Mouse (Mus musculus) CH12.LX (cell line): ENCODE measurements around the gene Plgrkt. TPM values are rescaled to one million over a fixed set of nuclear protein-coding genes. Genes with fewer than 3 reads are reported as not detected.

Experiments
- DNase-seq: peaks from one replicate; pipeline ENCODE4 v3.0.0-alpha.2; 2013; ENCODE audit errors: extremely low read depth
- H3K27ac ChIP-seq: 2 replicates; pipeline ENCODE4 v1.5.1; 2012; ENCODE audit warnings: low read depth, mild to moderate bottlenecking, control low read depth, moderate library complexity; ENCODE audit not compliant: insufficient read depth
- H3K27me3 ChIP-seq: replicated peaks from 2 replicates; pipeline ENCODE3; 2012; ENCODE audit warnings: inconsistent platforms
- H3K36me3 ChIP-seq, 2 experiments: replicated peaks in 1 of 2; 2 replicates each; pipeline versions ENCODE3 to v1.6.1; 2012; ENCODE audit warnings: inconsistent platforms in 1 of 2, low read length in 1 of 2, mild to moderate bottlenecking in 1 of 2, mixed read lengths in 1 of 2, moderate library complexity in 1 of 2; ENCODE audit not compliant: control insufficient read depth in 1 of 2, insufficient read depth in 1 of 2
- H3K4me1 ChIP-seq, 2 experiments: 2 replicates each; pipeline ENCODE4 v1.6.1; 2012; ENCODE audit warnings: inconsistent platforms in 1 of 2, moderate library complexity in 1 of 2; ENCODE audit not compliant: insufficient read depth in 2 of 2, control insufficient read depth in 1 of 2
- H3K4me2 ChIP-seq: 2 replicates; pipeline ENCODE4 v1.6.1; 2012; ENCODE audit warnings: low read depth, mild to moderate bottlenecking, control low read depth; ENCODE audit not compliant: poor library complexity, insufficient read depth, severe bottlenecking
- H3K4me3 ChIP-seq, 3 experiments: fragments of 150-350 bp in 1 of 3; sonication (generic) in 1 of 3; replicated peaks in 1 of 3; 2 replicates each; pipeline versions ENCODE3 to v1.5.1; 2011 to 2012; ENCODE audit warnings: low read depth in 2 of 3, low read length in 2 of 3, mild to moderate bottlenecking in 2 of 3, moderate library complexity in 2 of 3, control low read depth in 1 of 3, improper control_type of control experiment in 1 of 3, inconsistent platforms in 1 of 3, mixed read lengths in 1 of 3; ENCODE audit not compliant: poor library complexity in 1 of 3
- H3K79me2 ChIP-seq: replicated peaks from 2 replicates; pipeline ENCODE4 v1.6.1; 2012; ENCODE audit warnings: mild to moderate bottlenecking, moderate library complexity; ENCODE audit not compliant: control insufficient read depth, poor library complexity, insufficient read depth, severe bottlenecking; ENCODE audit errors: extremely low read depth
- H3K9ac ChIP-seq: 2 replicates; pipeline ENCODE4 v1.6.1; 2012; ENCODE audit warnings: low read depth, mild to moderate bottlenecking, control low read depth, moderate library complexity; ENCODE audit not compliant: insufficient read depth
- H3K9me3 ChIP-seq: replicated peaks from 2 replicates; pipeline ENCODE3; 2012; ENCODE audit warnings: low read length, inconsistent platforms, mixed read lengths
- CTCF ChIP-seq, 2 experiments: IDR thresholded peaks in 1 of 2; conservative IDR thresholded peaks in 1 of 2; 2 replicates each; pipeline ENCODE4 v1.5.1; 2011 to 2012; ENCODE audit warnings: low read depth in 2 of 2, low read length in 2 of 2, improper control_type of control experiment in 1 of 2, inconsistent platforms in 1 of 2, mild to moderate bottlenecking in 1 of 2, moderate library complexity in 1 of 2
- ETS1 ChIP-seq: conservative IDR thresholded peaks from 2 replicates; pipeline ENCODE4 v1.6.1; 2012; ENCODE audit warnings: low read depth, mild to moderate bottlenecking, inconsistent platforms, low read length, improper control_type of control experiment, moderate library complexity
- HCFC1 ChIP-seq: IDR thresholded peaks from 2 replicates; pipeline ENCODE4 v1.6.1; 2012; ENCODE audit warnings: low read depth, mild to moderate bottlenecking, inconsistent platforms, low read length, improper control_type of control experiment
- IRF4 ChIP-seq: IDR thresholded peaks from 2 replicates; pipeline ENCODE4 v1.6.1; 2014; ENCODE audit warnings: low read depth, mild to moderate bottlenecking, inconsistent platforms, low read length, improper control_type of control experiment
- MAFK ChIP-seq: IDR thresholded peaks from 2 replicates; pipeline ENCODE4 v1.6.1; 2011; ENCODE audit warnings: low read length, improper control_type of control experiment; ENCODE audit not compliant: insufficient replicate concordance
- MEF2A ChIP-seq: IDR thresholded peaks from 2 replicates; pipeline ENCODE4 v1.6.1; 2014; ENCODE audit warnings: low read depth, mild to moderate bottlenecking, inconsistent platforms, low read length, improper control_type of control experiment, borderline replicate concordance
- NELFE ChIP-seq: IDR thresholded peaks from 2 replicates; pipeline ENCODE4 v1.6.1; 2011; ENCODE audit warnings: low read depth, low read length, improper control_type of control experiment
- POLR2A ChIP-seq: IDR thresholded peaks from 2 replicates; pipeline ENCODE4 v1.6.1; 2011; ENCODE audit warnings: low read depth, mild to moderate bottlenecking, improper control_type of control experiment, low read length
- SIN3A ChIP-seq: IDR thresholded peaks from 2 replicates; pipeline ENCODE4 v1.6.1; 2012; ENCODE audit warnings: low read length, improper control_type of control experiment, inconsistent platforms
- SMC3 ChIP-seq: IDR thresholded peaks from 2 replicates; pipeline ENCODE4 v1.6.1; 2011; ENCODE audit warnings: low read depth, low read length, improper control_type of control experiment
- TBP ChIP-seq: conservative IDR thresholded peaks from 2 replicates; pipeline ENCODE4 v1.6.1; 2011; ENCODE audit warnings: low read depth, low read length, improper control_type of control experiment
- USF2 ChIP-seq: conservative IDR thresholded peaks from 2 replicates; pipeline ENCODE4 v1.6.1; 2011; ENCODE audit warnings: low read depth, low read length, improper control_type of control experiment
- ZKSCAN1 ChIP-seq: IDR thresholded peaks from 2 replicates; pipeline ENCODE4 v1.6.1; 2012; ENCODE audit warnings: low read depth, inconsistent platforms, low read length, improper control_type of control experiment, borderline replicate concordance
- ZMIZ1 ChIP-seq: IDR thresholded peaks from 2 replicates; pipeline ENCODE4 v1.6.1; 2012; ENCODE audit warnings: low read depth, mild to moderate bottlenecking, inconsistent platforms, low read length, improper control_type of control experiment
- dilution Hi-C: fragments of 300-500 bp; cut with MboI; formaldehyde crosslinking; loops from 2 replicates; pipeline ENCODE4 v1.14.3; 2020; ENCODE audit warnings: low sequenced_read_pairs; ENCODE audit not compliant: extremely low pct_unique_long_range_greater_than_20kb, extremely low pct_ligation_motif_present
- in situ Hi-C: fragments of 300-500 bp; cut with MboI; formaldehyde crosslinking; loops from 3 replicates; pipeline ENCODE4 v1.14.3; 2019; ENCODE audit warnings: low sequenced_read_pairs, low pct_ligation_motif_present, low pct_unique_long_range_greater_than_20kb, mixed read lengths
- polyA plus RNA-seq: library from polyadenylated mRNA; unstranded; fragments of >175 nt; gene quantifications from 2 replicates; pipeline ENCODE4 v1.2.1, GENCODE M21; 2012; ENCODE audit warnings: low read depth; ENCODE audit not compliant: insufficient read length
- total RNA-seq, 2 experiments: library from RNA; depleted of rRNA; stranded (reverse); fragments of 300-350 nt in 1 of 2; fragments of >200 nt in 1 of 2; gene quantifications; 2 replicates each; pipeline ENCODE4 v1.2.3; 2012 to 2014

Gene Plgrkt
- total and polyA plus RNA-seq, 3 experiments, result 31.3 to 40.6 (median 33.0) TPM

- no peaks in the 10 kb centered on the region for H3K79me2 ChIP-seq
- peak overlapping the region; percentile 95 for H3K27ac ChIP-seq
- H3K36me3 ChIP-seq, result peaks cover 57 to 70% of the 10 kb centered on the region in 2 experiments
- TF ChIP-seq SMC3 (no peak; the same call in 1 of the 2 replicates), HCFC1 (no peak), IRF4 (peak; percentile 20; the same call in 1 of the 2 replicates), ZMIZ1 (no peak), CTCF (conservative IDR thresholded peaks at IDR 0.05 in 1 of 2, IDR thresholded peaks at IDR 0.05 in 1 of 2; ENCODE audit: low read depth in 2 of 2, low read length in 2 of 2) (no peak), TBP (no peak), USF2 (no peak), MEF2A (peak; percentile 67; the same call in 1 of the 2 replicates), ETS1 (peak; percentile 83), ZKSCAN1 (no peak), SIN3A (no peak), MAFK (peak; percentile 92)
- TF ChIP-seq, all 38 proteins: peak for 4
- Histone ChIP-seq H3K4me2 (no peak overlapping the region), H3K4me3 (no peak overlapping the region), H3K4me1 (peaks cover 27 to 64% of the 10 kb centered on the region in 2 experiments), H3K9ac (peak overlapping the region; percentile 91; the same call in 1 of the 2 replicates), H3K27me3 (no peaks in the 10 kb centered on the region), H3K9me3 (no peaks in the 10 kb centered on the region)
- peak; percentile 85 for DNase-seq
- dilution Hi-C loops, result no loop called here
- in situ Hi-C loops, result no loop called here
Measured at GRCm38 (mm10) chr19:29384994-29385393, 17.8 kb upstream of the Plgrkt start.

- dilution Hi-C loops (no loop called here), in situ Hi-C loops (no loop called here)
- peak overlapping the region; percentile 63 for H3K4me2 ChIP-seq
- H3K9me3 ChIP-seq, result no peaks in the 10 kb centered on the region
- peak overlapping the region; percentile 91 for H3K9ac ChIP-seq
- H3K36me3 ChIP-seq, result peaks cover 57 to 75% of the 10 kb centered on the region in 2 experiments
- H3K79me2 ChIP-seq, result no peaks in the 10 kb centered on the region
- no peak for DNase-seq
- H3K4me1 ChIP-seq, result peaks cover 28 to 70% of the 10 kb centered on the region in 2 experiments
- no peak for TF ChIP-seq NELFE
- TF ChIP-seq IRF4, result no peak
- TF ChIP-seq TBP, result 0 out of 2 replicates have a peak, but pooled peaks have one; percentile 24
- 0 out of 2 replicates have a peak, but pooled peaks have one; percentile 24 for TF ChIP-seq POLR2A
- TF ChIP-seq, all 38 proteins: peak for 2
- Histone ChIP-seq H3K27ac (peak overlapping the region; percentile 95), H3K4me3 (peak overlapping the region; percentile 23 to 66 (median 58)), H3K27me3 (no peaks in the 10 kb centered on the region)
Measured at GRCm38 (mm10) chr19:29384412-29384811, 17.2 kb upstream of the Plgrkt start.
